Mouse (Mus musculus): Measurements from ENCODE around the gene Gpr68. TPM values are rescaled to one million over a fixed set of nuclear protein-coding genes. Genes with fewer than 3 reads are reported as not detected.

Gpr68 gene
- polyA plus RNA-seq, 1 experiment from 2014 or later = 0.48 TPM

DNA sequence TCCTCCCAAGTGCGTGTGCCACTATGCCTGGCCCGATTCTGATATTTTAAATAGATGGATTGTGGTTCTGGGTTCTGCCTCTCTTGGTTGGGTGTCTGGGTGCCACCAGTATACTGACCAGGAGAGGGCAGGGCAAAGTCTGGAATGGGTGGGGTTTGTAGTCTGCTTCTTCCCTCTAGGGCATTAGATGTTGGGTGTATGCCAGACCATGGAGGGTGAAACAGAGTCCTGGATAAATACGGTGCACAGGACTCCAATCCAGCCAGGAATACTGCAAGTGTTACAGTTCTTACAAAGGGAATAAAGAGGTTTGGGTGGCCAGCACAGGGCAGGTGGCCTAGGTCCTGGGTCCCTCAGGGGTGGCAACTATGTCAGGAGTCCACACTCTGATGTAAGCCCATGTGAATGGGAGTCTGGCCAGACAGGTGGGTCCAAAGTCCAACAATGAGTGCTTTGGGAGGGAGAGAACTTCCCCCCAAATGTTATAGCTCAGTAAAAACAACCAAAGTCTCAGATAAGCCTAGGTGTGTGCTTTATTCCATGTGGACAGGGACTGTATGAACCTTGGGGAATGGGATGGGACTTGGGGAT, 45.0 kb downstream of the Gpr68 start:
- Histone ChIP-seq H3K9me3 (replicated peaks) (no peaks in the 10 kb centered on the region), H3K4me3 (no peak overlapping the region), H3K27ac (no peak overlapping the region), H3K4me1 (0 out of 2 replicates have a peak, but pooled peaks cover 3% of the 10 kb centered on the region), H3K4me2 (replicated peaks) (no peak overlapping the region), H3K27me3 (no peaks in the 10 kb centered on the region), H3K36me3 (no peaks in the 10 kb centered on the region), H3K9ac (no peak overlapping the region)
- WGBS = 94% methylated on average over 3 of the region's 3 CpGs
- ATAC-seq (ENCODE audit: low FRiP score) = no peak

- H3K36me3 ChIP-seq = no peaks in the 10 kb centered on the region
- H3K27ac ChIP-seq = no peak overlapping the region
- no peaks in the 10 kb centered on the region for H3K27me3 ChIP-seq
- no peak overlapping the region for H3K9ac ChIP-seq
- ATAC-seq (ENCODE audit: low FRiP score) = no peak
- H3K4me1 ChIP-seq = 0 out of 2 replicates have a peak, but pooled peaks cover 3% of the 10 kb centered on the region
- WGBS = 81% methylated on average over 3 of the region's 3 CpGs
- H3K4me2 ChIP-seq (replicated peaks) = no peak overlapping the region
- H3K9me3 ChIP-seq (replicated peaks) = no peaks in the 10 kb centered on the region
- no peak overlapping the region for H3K4me3 ChIP-seq
Measured at GRCm38 (mm10) chr12:100862272-100862671, 45.7 kb downstream of the Gpr68 start.

GRCm38 (mm10) chr12:100857791-100858190, 50.2 kb downstream of the Gpr68 start:
- no peak overlapping the region for H3K4me2 ChIP-seq (replicated peaks)
- H3K27ac ChIP-seq = no peak overlapping the region
- H3K36me3 ChIP-seq = no peaks in the 10 kb centered on the region
- no peak for ATAC-seq (ENCODE audit: low FRiP score)
- no peaks in the 10 kb centered on the region for H3K27me3 ChIP-seq
- WGBS = 80% methylated on average over 7 of the region's 7 CpGs
- no peak overlapping the region for H3K9ac ChIP-seq
- no peaks in the 10 kb centered on the region for H3K4me1 ChIP-seq
- H3K9me3 ChIP-seq (replicated peaks) = no peaks in the 10 kb centered on the region
- no peak overlapping the region for H3K4me3 ChIP-seq

DNA sequence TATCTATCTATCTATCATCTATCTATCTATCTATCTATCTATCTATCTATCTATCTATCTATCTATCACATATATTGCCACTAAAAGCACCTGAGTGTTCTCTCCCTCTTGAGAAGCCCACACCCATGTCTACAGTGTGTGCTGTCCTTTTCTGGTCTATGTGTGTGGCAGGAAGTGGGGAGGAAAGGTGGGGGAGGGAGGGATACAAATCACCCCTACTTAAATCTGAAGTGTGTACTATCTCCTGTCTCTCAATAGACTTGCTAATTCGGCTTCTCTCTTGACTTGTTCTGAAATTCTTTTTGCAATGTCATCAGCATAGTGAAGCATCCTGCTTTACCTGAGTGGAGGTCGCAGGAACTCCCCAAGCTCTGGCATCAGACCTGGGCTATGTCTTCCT, 51.7 kb downstream of the Gpr68 start:
- no peak for ATAC-seq (ENCODE audit: low FRiP score)
- WGBS = 92% methylated on average over 2 of the region's 2 CpGs

DNA sequence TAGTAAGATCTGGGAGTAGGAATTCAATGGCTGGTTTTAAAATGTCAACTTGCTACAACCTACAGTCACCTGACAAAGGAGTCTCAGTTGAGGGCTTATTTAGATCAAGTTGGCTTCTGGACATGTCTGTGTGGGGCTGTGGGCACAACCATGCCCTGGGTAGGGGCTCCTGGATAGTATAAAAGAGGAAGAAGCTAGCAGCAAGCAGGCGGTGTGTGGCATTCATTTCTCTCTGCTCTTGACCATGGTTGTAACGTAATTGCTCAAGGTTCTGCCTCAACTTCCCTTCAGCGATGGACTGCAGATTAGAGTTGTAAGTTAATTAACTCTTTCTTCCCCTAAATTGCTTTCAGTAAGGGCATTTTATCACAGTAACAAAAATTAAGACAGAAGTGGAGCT, 55.6 kb downstream of the Gpr68 start:
- no peaks in the 10 kb centered on the region for H3K4me1 ChIP-seq
- no peak for ATAC-seq (ENCODE audit: low FRiP score)
- 89% methylated on average over 3 of the region's 3 CpGs for WGBS

More for the DNA sequence above, 51.7 kb downstream of the Gpr68 start:
- no peaks in the 10 kb centered on the region for H3K9me3 ChIP-seq (replicated peaks)
- H3K4me1 ChIP-seq = no peaks in the 10 kb centered on the region
- no peak overlapping the region for H3K4me2 ChIP-seq (replicated peaks)
- H3K4me3 ChIP-seq = no peak overlapping the region
- H3K27me3 ChIP-seq = no peaks in the 10 kb centered on the region
- H3K36me3 ChIP-seq = no peaks in the 10 kb centered on the region
- H3K9ac ChIP-seq = no peak overlapping the region
- no peak overlapping the region for H3K27ac ChIP-seq

DNA sequence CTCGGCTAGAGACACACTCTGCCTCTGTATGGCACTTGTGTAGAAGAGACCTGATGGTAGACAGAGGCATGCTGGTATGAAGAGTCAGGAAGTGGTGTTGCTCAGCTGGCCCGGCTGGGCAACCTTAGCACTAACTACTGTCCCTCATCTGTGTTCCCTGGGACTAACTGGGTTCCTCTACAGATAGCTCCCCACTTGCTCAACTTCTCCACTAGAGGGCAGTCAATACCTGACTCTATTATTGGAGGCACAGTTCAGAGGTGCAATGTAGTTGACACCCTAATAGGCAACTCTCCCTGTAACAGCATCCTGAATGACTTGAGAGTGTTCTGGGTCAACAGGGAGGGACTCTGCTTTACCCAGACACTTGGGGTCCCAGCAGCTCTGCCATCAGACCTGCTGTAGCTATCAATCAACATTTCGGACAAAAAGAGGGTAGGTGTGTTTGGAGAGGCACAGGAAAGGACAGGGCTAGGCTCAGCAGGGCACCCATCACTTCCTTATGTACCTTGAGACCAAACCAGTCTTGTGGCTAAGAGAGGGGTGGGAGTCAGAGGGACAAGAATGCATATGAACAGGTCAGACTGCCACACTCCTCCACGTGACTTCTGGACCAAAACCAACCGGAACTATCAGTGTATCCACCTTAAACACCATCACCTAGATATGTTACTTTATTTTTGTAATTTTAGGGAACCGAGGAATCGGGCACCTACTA, 58.4 kb downstream of the Gpr68 start:
- H3K36me3 ChIP-seq = no peaks in the 10 kb centered on the region
- WGBS = 74% methylated on average over 7 of the region's 7 CpGs
- H3K4me1 ChIP-seq = peaks cover 7% of the 10 kb centered on the region; the same call in 1 of the 2 replicates
- no peaks in the 10 kb centered on the region for H3K9me3 ChIP-seq (replicated peaks)
- no peak overlapping the region for H3K4me2 ChIP-seq (replicated peaks)
- H3K9ac ChIP-seq = no peak overlapping the region
- 0 out of 2 replicates have a peak, but pooled peaks cover 2% of the 10 kb centered on the region for H3K27me3 ChIP-seq
- no peak overlapping the region for H3K4me3 ChIP-seq
- peak; percentile 64 for ATAC-seq (ENCODE audit: low FRiP score)
- H3K27ac ChIP-seq = no peak overlapping the region

More for the DNA sequence above, 55.6 kb downstream of the Gpr68 start:
- no peaks in the 10 kb centered on the region for H3K9me3 ChIP-seq (replicated peaks)
- H3K27ac ChIP-seq = no peak overlapping the region
- H3K36me3 ChIP-seq = no peaks in the 10 kb centered on the region
- H3K4me2 ChIP-seq (replicated peaks) = no peak overlapping the region
- 0 out of 2 replicates have a peak, but pooled peaks cover 2% of the 10 kb centered on the region for H3K27me3 ChIP-seq
- no peak overlapping the region for H3K9ac ChIP-seq
- H3K4me3 ChIP-seq = no peak overlapping the region

GRCm38 (mm10) chr12:100847437-100848080, 60.4 kb downstream of the Gpr68 start:
- Histone ChIP-seq H3K4me3 (no peak overlapping the region), H3K9me3 (replicated peaks) (no peaks in the 10 kb centered on the region), H3K4me2 (replicated peaks) (no peak overlapping the region), H3K9ac (no peak overlapping the region), H3K36me3 (no peaks in the 10 kb centered on the region), H3K27me3 (0 out of 2 replicates have a peak, but pooled peaks cover 2% of the 10 kb centered on the region), H3K4me1 (peaks cover 7% of the 10 kb centered on the region; the same call in 1 of the 2 replicates), H3K27ac (no peak overlapping the region)
- 56% methylated on average over 11 of the region's 11 CpGs for WGBS
- ATAC-seq (ENCODE audit: low FRiP score) = peak; percentile 57

DNA sequence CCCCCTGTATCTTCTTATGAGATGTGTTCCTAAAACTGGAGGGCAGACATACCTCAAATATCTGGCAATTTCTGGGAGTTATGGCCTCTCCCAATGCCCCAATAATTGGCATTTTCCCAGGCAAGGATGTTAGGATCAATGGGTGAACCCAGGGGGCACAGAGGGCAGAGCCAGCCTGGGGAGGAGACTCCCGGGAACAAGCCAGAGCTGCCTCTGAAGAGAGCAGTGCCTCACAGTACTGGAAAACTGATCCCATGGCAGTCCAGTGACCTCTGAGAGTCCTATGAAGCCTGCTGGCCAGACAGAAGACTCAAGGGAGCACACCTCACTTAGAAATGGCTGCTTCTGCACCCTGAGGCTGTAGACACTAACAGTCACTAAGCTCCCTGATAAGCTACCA, 61.4 kb downstream of the Gpr68 start:
- H3K36me3 ChIP-seq = no peaks in the 10 kb centered on the region
- no peak overlapping the region for H3K4me2 ChIP-seq (replicated peaks)
- H3K9me3 ChIP-seq (replicated peaks) = no peaks in the 10 kb centered on the region
- no peak for ATAC-seq (ENCODE audit: low FRiP score)
- H3K27me3 ChIP-seq = 0 out of 2 replicates have a peak, but pooled peaks cover 2% of the 10 kb centered on the region
- H3K27ac ChIP-seq = no peak overlapping the region
- H3K4me1 ChIP-seq = peaks cover 7% of the 10 kb centered on the region; the same call in 1 of the 2 replicates
- no peak overlapping the region for H3K4me3 ChIP-seq
- no peak overlapping the region for H3K9ac ChIP-seq
- 57% methylated on average over 1 of the region's 1 CpGs for WGBS

- H3K9me3 ChIP-seq (replicated peaks) = no peaks in the 10 kb centered on the region
- no peak overlapping the region for H3K4me2 ChIP-seq (replicated peaks)
- no peak overlapping the region for H3K4me3 ChIP-seq
- WGBS = 25% methylated on average over 2 of the region's 2 CpGs
- H3K36me3 ChIP-seq = no peaks in the 10 kb centered on the region
- no peak overlapping the region for H3K27ac ChIP-seq
- 0 out of 2 replicates have a peak, but pooled peaks cover 2% of the 10 kb centered on the region for H3K27me3 ChIP-seq
- no peak overlapping the region for H3K9ac ChIP-seq
- no peak for ATAC-seq (ENCODE audit: low FRiP score)
- peaks cover 7% of the 10 kb centered on the region; the same call in 1 of the 2 replicates for H3K4me1 ChIP-seq
Measured at GRCm38 (mm10) chr12:100845829-100846228, 62.2 kb downstream of the Gpr68 start.

- H3K4me3 ChIP-seq = no peak overlapping the region
- peaks cover 10% of the 10 kb centered on the region; the same call in 1 of the 2 replicates for H3K4me1 ChIP-seq
- H3K27me3 ChIP-seq = no peaks in the 10 kb centered on the region
- no peak overlapping the region for H3K9ac ChIP-seq
- no peaks in the 10 kb centered on the region for H3K9me3 ChIP-seq (replicated peaks)
- H3K36me3 ChIP-seq = no peaks in the 10 kb centered on the region
- no peak overlapping the region for H3K4me2 ChIP-seq (replicated peaks)
- no peak overlapping the region for H3K27ac ChIP-seq
- ATAC-seq (ENCODE audit: low FRiP score) = no peak
- 89% methylated on average over 7 of the region's 7 CpGs for WGBS
Measured at GRCm38 (mm10) chr12:100844546-100844945, 63.5 kb downstream of the Gpr68 start.

DNA sequence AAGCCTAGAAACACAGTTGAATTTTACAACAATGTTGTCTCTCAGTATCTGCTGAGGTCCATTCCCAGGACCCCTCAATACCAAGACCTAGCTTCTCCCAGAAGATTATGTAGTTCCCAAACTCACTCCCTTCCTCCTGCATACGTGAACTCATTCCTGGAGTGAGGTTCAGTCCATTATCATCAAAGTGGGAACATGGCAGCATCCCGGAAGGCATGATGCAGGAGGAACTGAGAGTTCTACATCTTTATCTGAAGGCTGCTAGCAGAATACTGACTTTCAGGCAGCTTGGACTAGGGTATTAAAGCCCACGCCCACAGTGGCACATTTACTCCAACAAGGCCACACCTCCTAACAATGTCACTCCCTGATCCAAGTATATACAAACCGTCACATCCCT, 64.8 kb downstream of the Gpr68 start:
- Histone ChIP-seq H3K9me3 (replicated peaks) (no peaks in the 10 kb centered on the region), H3K4me1 (peaks cover 13% of the 10 kb centered on the region), H3K9ac (no peak overlapping the region), H3K27me3 (no peaks in the 10 kb centered on the region), H3K36me3 (no peaks in the 10 kb centered on the region), H3K4me2 (replicated peaks) (no peak overlapping the region), H3K27ac (no peak overlapping the region), H3K4me3 (no peak overlapping the region)
- ATAC-seq (ENCODE audit: low FRiP score) = no peak
- 85% methylated on average over 4 of the region's 4 CpGs for WGBS

DNA sequence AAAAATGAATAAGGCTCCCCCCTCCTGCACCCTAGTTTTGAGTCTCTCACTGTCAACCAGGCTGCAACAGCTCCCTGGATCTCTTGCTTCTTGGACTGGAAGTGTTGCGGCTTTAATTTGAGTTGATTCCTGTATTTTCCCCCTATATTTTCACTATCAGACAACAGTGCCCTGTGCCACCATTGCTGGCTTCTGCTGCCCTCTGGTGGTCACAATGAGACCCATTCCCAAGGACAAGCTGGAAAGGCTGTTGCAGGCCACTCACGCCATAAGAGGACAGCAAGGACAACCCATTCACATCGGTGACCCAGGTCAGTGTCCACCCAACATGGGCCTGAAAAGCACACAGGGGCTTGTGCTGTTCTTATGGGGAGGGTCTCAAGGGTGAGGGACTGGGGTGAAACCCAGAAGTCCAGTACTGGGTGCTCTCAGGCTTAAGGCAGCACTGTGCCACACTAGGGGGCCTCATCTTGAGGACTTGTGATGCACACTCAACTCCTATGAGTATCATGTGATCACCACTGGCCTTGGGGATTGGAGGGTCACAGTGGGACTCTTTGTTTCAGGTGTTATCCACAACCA, 66.7 kb downstream of the Gpr68 start:
- ATAC-seq (ENCODE audit: low FRiP score) = peak; percentile 53
- H3K4me3 ChIP-seq = no peak overlapping the region

More for the DNA sequence above, 66.7 kb downstream of the Gpr68 start:
- Histone ChIP-seq H3K27ac (no peak overlapping the region), H3K4me1 (peaks cover 6% of the 10 kb centered on the region; the same call in 1 of the 2 replicates), H3K36me3 (no peaks in the 10 kb centered on the region), H3K4me2 (replicated peaks) (no peak overlapping the region), H3K9me3 (replicated peaks) (no peaks in the 10 kb centered on the region), H3K9ac (no peak overlapping the region), H3K27me3 (no peaks in the 10 kb centered on the region)
- WGBS = 24% methylated on average over 3 of the region's 3 CpGs
